Mouse (Mus musculus): Measurements from ENCODE around the gene Vill. TPM values are rescaled to one million over a fixed set of nuclear protein-coding genes. Genes with fewer than 3 reads are reported as not detected.
A peak's percentile ranks its signal among the peaks of the same experiment; 100 is the strongest.

The Vill gene
- 36.4 and 45.3 TPM in 2 replicates for total RNA-seq (2017)

DNA sequence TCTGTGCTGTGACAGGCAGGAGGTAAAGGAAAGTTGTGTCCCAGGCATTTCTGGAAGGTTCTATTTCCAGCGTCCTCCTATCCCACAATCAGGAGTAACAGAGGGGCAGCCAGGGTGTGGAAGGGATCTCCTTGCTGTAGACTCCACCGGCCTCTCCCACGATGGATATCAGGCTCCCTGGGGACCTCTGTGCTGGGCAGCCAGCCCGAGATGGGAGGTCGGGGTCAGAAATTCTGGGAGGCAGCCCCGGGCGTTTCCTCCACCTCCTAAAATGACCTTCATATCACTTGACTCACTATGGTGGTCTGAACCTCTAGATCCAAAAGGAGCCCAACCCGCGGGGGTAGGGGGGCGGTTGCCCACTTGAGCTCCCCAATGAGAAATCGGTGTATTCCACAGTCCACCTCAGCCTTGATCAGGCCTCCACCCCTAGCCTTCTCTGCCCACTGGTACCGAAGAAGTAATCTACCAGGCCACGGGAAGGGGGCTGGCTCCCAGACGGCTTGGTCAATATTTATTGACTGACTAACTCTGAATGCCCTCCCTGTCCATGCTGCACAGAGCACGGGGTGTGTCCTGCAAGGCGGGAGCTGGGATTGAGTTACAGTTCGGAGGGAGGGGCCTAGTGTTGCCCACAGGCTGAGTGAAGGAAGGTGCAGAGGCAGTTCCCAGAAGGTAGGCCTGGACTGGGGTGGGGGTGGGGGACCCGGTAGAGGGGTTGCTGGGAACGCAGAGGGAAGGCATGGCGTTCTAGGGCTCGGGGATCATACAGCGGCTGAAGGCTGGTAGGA is at the start of gene Vill:
Vill (plus strand) TSS at position 625 of the 791 bp plus-strand sequence.
- ATAC-seq (replicated peaks in 1 of 2; ENCODE audit: insufficient read depth in 1 of 2, low FRiP score in 2 of 2, low TSS enrichment in 1 of 2, low read depth in 1 of 2, poor library complexity in 2 of 2, severe bottlenecking in 2 of 2): peak; percentile 38 to 42; a peak in 2 of 4 replicates

- ATAC-seq (replicated peaks in 1 of 2; ENCODE audit: insufficient read depth in 1 of 2, low FRiP score in 2 of 2, low TSS enrichment in 1 of 2, low read depth in 1 of 2, poor library complexity in 2 of 2, severe bottlenecking in 2 of 2): no peak
Measured at GRCm38 (mm10) chr9:119003990-119004702, 48.4 kb upstream of the Vill start.

GRCm38 (mm10) chr9:119004703-119005076 is 47.9 kb upstream of the Vill start:
- ATAC-seq (replicated peaks in 1 of 2; ENCODE audit: insufficient read depth in 1 of 2, low FRiP score in 2 of 2, low TSS enrichment in 1 of 2, low read depth in 1 of 2, poor library complexity in 2 of 2, severe bottlenecking in 2 of 2): no peak

- ATAC-seq (replicated peaks in 1 of 2; ENCODE audit: insufficient read depth in 1 of 2, low FRiP score in 2 of 2, low TSS enrichment in 1 of 2, low read depth in 1 of 2, poor library complexity in 2 of 2, severe bottlenecking in 2 of 2): no peak
Measured at GRCm38 (mm10) chr9:119005303-119006029, 47.1 kb upstream of the Vill start.

DNA sequence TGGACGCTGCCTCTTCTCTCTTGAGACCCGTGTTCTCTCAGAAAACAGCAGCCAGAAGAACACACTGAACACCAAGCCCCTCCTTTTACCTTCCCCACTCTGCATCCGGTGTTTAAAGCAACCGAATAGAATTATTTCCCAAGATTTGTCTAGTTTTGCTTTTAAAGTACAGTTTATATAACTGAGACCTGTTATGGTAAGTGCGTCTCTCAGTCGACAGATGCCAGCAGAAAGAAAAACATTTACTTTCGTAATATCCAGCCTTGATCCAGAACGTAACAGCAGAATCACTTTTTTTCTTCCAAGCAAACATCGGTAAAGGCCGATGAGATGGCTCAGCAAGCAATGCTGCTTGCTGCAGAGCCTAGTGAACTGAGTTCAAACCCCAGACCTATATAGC is 45.3 kb upstream of the Vill start:
- ATAC-seq (replicated peaks in 1 of 2; ENCODE audit: insufficient read depth in 1 of 2, low FRiP score in 2 of 2, low TSS enrichment in 1 of 2, low read depth in 1 of 2, poor library complexity in 2 of 2, severe bottlenecking in 2 of 2): no peak

- no peak for ATAC-seq (replicated peaks in 1 of 2; ENCODE audit: insufficient read depth in 1 of 2, low FRiP score in 2 of 2, low TSS enrichment in 1 of 2, low read depth in 1 of 2, poor library complexity in 2 of 2, severe bottlenecking in 2 of 2)
Measured at GRCm38 (mm10) chr9:119008871-119009270, 43.7 kb upstream of the Vill start.

- no peak for ATAC-seq (replicated peaks in 1 of 2; ENCODE audit: insufficient read depth in 1 of 2, low FRiP score in 2 of 2, low TSS enrichment in 1 of 2, low read depth in 1 of 2, poor library complexity in 2 of 2, severe bottlenecking in 2 of 2)
Measured at GRCm38 (mm10) chr9:119010156-119010710, 42.3 kb upstream of the Vill start.

DNA sequence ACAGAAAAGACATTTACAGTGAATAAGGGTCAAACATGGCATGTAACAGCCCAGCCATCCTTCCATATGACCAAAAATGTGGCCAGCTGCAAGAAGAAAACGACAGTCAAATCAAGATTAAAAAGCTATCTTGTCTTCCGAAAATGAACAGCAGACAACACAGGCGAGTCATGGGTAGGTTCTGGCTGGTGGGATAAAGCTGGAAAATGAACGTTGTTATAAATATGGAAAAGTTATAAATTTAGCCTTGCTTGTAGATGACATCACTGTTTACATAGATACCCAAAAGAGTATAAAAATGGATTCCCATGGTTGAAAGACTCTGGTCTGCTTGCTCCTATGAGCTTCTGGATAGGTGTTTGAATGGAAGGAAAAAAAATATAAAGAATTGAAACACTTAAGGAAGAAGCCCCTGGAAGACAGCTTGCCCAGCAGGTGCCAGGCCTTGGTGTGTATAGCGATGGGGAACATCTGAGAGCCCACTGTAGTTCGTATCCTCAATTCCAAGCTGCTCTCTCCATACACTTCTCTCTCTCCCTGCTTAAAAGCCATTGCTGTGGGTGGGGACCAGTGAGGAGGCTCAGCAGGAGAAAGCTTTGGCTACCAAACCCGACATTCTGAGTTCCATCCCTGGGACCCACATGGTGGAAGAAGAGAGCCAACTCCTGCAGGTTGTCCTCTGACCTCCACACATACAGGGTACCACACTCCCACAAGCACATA is 35.6 kb upstream of the Vill start:
- ATAC-seq (replicated peaks in 1 of 2; ENCODE audit: insufficient read depth in 1 of 2, low FRiP score in 2 of 2, low TSS enrichment in 1 of 2, low read depth in 1 of 2, poor library complexity in 2 of 2, severe bottlenecking in 2 of 2): no peak

DNA sequence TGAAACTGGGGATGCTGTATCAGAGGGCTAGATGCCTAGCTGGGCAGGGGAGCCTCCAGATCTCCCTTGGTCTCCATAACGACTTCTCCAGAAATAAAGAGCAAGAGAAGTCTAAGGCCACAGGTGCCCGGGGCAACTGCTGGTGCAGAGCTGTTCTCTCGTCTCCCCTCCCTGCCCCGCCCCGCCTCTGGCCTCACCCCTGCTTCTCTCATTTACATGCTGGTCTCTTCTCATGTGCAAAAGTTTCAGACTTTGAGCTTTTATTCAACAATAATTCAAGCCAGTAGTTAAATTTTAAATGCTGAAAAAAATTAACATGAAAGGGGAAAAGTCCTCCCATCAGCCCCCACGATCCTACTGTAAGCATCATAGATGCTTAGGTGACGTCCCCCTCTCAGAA is 30.8 kb upstream of the Vill start:
- no peak for ATAC-seq (replicated peaks in 1 of 2; ENCODE audit: insufficient read depth in 1 of 2, low FRiP score in 2 of 2, low TSS enrichment in 1 of 2, low read depth in 1 of 2, poor library complexity in 2 of 2, severe bottlenecking in 2 of 2)

- no peak for ATAC-seq (replicated peaks in 1 of 2; ENCODE audit: insufficient read depth in 1 of 2, low FRiP score in 2 of 2, low TSS enrichment in 1 of 2, low read depth in 1 of 2, poor library complexity in 2 of 2, severe bottlenecking in 2 of 2)
Measured at GRCm38 (mm10) chr9:119025263-119025662, 27.3 kb upstream of the Vill start.

GRCm38 (mm10) chr9:119025832-119026331 is 26.7 kb upstream of the Vill start:
- ATAC-seq (replicated peaks in 1 of 2; ENCODE audit: insufficient read depth in 1 of 2, low FRiP score in 2 of 2, low TSS enrichment in 1 of 2, low read depth in 1 of 2, poor library complexity in 2 of 2, severe bottlenecking in 2 of 2): no peak

DNA sequence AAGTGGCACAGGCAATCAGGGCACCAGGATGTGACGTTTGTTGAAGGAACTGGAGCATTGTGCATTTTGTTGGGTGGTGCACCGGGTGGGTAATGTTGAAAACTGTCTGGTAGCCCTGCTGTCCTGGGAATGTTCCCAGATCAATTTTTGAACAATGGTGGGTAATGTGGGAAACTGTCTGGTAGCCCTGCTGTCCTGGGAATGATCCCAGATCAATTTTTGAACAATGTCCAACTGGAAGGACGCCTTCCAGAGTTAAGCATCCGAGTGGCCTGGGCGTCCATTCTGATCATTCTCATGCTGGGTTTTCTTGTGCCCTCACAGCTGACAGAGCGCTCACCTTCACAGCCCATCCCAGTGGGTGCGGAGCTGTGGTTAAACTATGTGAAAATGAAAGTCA is 25.2 kb upstream of the Vill start:
- no peak for ATAC-seq (replicated peaks in 1 of 2; ENCODE audit: insufficient read depth in 1 of 2, low FRiP score in 2 of 2, low TSS enrichment in 1 of 2, low read depth in 1 of 2, poor library complexity in 2 of 2, severe bottlenecking in 2 of 2)

DNA sequence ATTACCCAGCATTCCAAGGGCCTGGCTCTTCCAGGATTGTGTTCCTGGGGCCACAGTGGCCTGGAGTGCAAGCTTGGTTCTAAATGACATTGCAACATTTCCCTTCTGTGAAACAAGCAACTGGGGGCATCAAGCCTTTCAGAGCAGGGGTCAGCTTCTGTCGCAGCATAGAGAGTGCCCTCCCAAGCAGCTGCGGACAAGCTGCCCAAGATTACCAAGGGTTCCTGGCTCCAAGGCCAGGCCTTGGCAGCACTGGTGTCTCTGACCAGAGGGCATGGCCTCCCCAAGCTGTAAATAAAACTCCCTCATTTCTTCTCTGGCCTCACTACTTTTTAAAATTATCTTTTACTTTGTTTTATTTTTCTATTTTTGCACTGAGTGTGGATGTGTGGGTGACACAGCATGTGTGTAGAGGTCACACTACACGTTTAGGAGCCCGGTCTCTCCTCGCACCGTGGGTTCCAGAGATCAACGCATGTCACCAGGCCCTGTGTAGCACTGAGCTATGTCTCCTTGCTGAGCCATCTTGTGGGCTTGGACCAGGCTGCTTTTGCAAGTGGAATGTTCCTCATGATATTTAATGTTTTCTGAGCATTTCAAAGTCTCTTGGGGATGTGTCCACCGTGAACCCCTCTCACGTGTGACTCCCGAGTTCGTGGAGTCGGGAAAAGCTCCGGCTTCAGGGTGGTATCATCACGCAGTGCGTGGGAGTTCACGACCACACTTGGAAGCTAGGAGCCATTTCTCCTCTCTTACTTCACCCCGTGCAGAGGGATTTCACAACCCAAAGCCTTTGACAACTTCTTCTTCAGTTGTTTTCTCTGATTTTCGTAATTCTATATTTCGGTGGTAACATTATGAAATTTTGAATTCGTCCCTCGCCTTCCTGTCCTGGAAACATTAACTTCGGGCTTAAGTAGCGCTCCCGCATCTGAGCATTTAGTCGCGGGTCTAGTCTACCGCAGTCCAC is 24.1 kb upstream of the Vill start:
- peak in 1 of 2 experiments; percentile 49; a peak in 1 of 4 replicates for ATAC-seq (replicated peaks in 1 of 2; ENCODE audit: insufficient read depth in 1 of 2, low FRiP score in 2 of 2, low TSS enrichment in 1 of 2, low read depth in 1 of 2, poor library complexity in 2 of 2, severe bottlenecking in 2 of 2)

- ATAC-seq (replicated peaks in 1 of 2; ENCODE audit: insufficient read depth in 1 of 2, low FRiP score in 2 of 2, low TSS enrichment in 1 of 2, low read depth in 1 of 2, poor library complexity in 2 of 2, severe bottlenecking in 2 of 2): peak; percentile 46 to 50; a peak in 1 of 4 replicates
Measured at GRCm38 (mm10) chr9:119029568-119029967, 23.0 kb upstream of the Vill start.

DNA sequence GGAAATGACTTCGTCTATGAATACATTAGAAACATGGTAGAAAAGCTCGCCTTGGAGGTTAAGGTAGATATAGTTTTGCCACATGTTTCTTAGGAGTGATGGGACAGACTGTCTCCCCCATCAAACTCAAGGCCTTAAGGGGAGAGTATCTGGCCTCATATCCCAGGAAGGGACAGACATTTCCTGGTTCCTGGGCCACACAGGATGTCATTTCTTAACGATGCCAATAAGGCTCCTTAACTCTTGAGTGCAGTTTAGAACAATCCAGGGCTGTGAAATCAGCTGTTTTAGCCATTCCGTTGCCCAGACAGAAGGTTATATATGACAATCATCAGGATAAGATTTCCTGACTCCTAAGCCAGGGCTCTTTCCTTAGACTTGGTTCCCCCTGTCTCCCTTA is 21.5 kb upstream of the Vill start:
- ATAC-seq (replicated peaks in 1 of 2; ENCODE audit: insufficient read depth in 1 of 2, low FRiP score in 2 of 2, low TSS enrichment in 1 of 2, low read depth in 1 of 2, poor library complexity in 2 of 2, severe bottlenecking in 2 of 2): no peak

DNA sequence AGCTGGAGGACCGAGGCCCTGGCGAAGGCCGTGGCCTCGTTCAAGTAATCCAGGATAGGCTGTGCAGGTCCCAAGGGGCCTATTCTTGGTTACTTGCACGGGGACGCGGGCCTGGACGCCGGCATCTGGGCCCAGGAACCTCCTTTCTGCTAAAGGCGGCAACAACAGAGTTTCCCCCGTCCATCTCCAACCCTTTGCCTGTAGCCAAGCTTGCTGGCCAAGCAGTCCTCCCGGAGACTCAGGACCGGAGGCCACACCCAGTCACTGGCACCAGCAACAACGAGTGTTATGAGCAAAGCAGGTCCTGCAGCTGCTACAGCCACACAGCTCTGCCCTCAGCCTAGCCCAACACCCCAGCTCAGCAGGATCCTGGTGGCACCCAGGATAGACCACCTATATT is 20.8 kb upstream of the Vill start:
- ATAC-seq (replicated peaks in 1 of 2; ENCODE audit: insufficient read depth in 1 of 2, low FRiP score in 2 of 2, low TSS enrichment in 1 of 2, low read depth in 1 of 2, poor library complexity in 2 of 2, severe bottlenecking in 2 of 2): no peak
